Comparison of ENCODE assay signal across 24 mouse cellular contexts in genomic region chr10:92888466-92888865, GRCm38 (mm10).
DNase-seq lines count a peak whose midpoint lies in the region; ATAC-seq and TF ChIP-seq lines count a peak whose summit lies in the region.
"Had no signal": no experiment of that assay in that cellular context is flagged by ENCODE, and none has a peak within 500 bp of the region (broad histone marks: within the 10 kb centered on the region; RNA-seq: fewer than 3 reads in every experiment).

No protein-coding gene starts in this region.

- no peak overlapping the region for H3K4me3 ChIP-seq in forebrain, embryonic 16.5 days (replicated peaks; ENCODE audit: low read length)
- no peak overlapping the region for H3K4me3 ChIP-seq in forebrain, embryonic 10.5 days
- no peak overlapping the region for H3K4me3 ChIP-seq in myocyte
- H3K4me3 ChIP-seq: gastrocnemius, adult 2 months; heart, embryonic 13.5 days had no signal

- no peak for DNase-seq in forebrain, embryonic 10.5 days (ENCODE audit: extremely low spot score, low spot score)
- peak; percentile 17 for DNase-seq in right cerebral cortex, postnatal 4 days
- no peak for DNase-seq in right cerebral cortex, postnatal 36 days (ENCODE audit: low spot score in 2 of 2)
- no peak for DNase-seq in frontal cortex, postnatal 25 days (ENCODE audit: low spot score in 2 of 2)
- DNase-seq: adrenal gland, adult 2 months; adrenal gland, postnatal 14 days; B cell, adult 2 months; cerebellum, adult 18-20 months; cerebellum, adult 9-10 months; cerebellum, postnatal 14 days; gastrocnemius, adult 2 months; gastrocnemius, postnatal 14 days; heart, adult 18-20 months; heart, postnatal 14 days; heart, postnatal 4 days; kidney, adult 18-20 months had no signal

- TF ChIP-seq POLR2A in myocyte (IDR thresholded peaks at IDR 0.05; ENCODE audit: insufficient read length, low read depth): no peak

- H3K4me2 ChIP-seq in forebrain, embryonic 16.5 days (ENCODE audit: low read length): no peak overlapping the region
- no peak overlapping the region for H3K4me2 ChIP-seq in myocyte (ENCODE audit: low read depth)
- H3K4me2 ChIP-seq: heart, embryonic 13.5 days; hindbrain, embryonic 14.5 days had no signal

- ATAC-seq in forebrain, embryonic 16.5 days: 0 out of 2 replicates have a peak, but pooled peaks have one; percentile 28
- ATAC-seq: CD4-positive, CD25-positive, alpha-beta regulatory T cell, adult 4 months; hindbrain, postnatal 0 days; inflammation-experienced regulatory T-cells, adult 6 months; intestine, embryonic 16.5 days had no signal

- 71% methylated on average over 6 of the region's 6 CpGs for WGBS in forebrain, embryonic 16.5 days
- WGBS in forebrain, embryonic 10.5 days: 89% methylated on average over 6 of the region's 6 CpGs

- H3K9ac ChIP-seq in forebrain, embryonic 16.5 days (replicated peaks; ENCODE audit: low read depth, low read length): no peak overlapping the region
- H3K9ac ChIP-seq: heart, embryonic 13.5 days; hindbrain, embryonic 14.5 days had no signal

- H3K4me1 ChIP-seq in forebrain, embryonic 16.5 days (replicated peaks; ENCODE audit: control insufficient read depth, insufficient read depth, low read length): no peaks in the 10 kb centered on the region
- H3K4me1 ChIP-seq in forebrain, embryonic 10.5 days: no peaks in the 10 kb centered on the region
- H3K4me1 ChIP-seq: heart, embryonic 13.5 days had no signal

- no peak overlapping the region for H3ac ChIP-seq in myocyte (ENCODE audit: control insufficient read depth, insufficient read length)

- no peaks in the 10 kb centered on the region for H3K36me3 ChIP-seq in forebrain, embryonic 16.5 days (ENCODE audit: control insufficient read depth, insufficient read depth)
- H3K36me3 ChIP-seq in forebrain, embryonic 10.5 days (replicated peaks): no peaks in the 10 kb centered on the region
- no peaks in the 10 kb centered on the region for H3K36me3 ChIP-seq in myocyte (ENCODE audit: control insufficient read depth, insufficient read depth)
- H3K36me3 ChIP-seq: heart, embryonic 13.5 days had no signal

- H3K27me3 ChIP-seq in forebrain, embryonic 16.5 days (replicated peaks; ENCODE audit: control insufficient read depth, insufficient read depth, low read length): no peaks in the 10 kb centered on the region
- no peaks in the 10 kb centered on the region for H3K27me3 ChIP-seq in forebrain, embryonic 10.5 days (ENCODE audit: poor library complexity, severe bottlenecking)
- H3K27me3 ChIP-seq in myocyte (ENCODE audit: control insufficient read depth, insufficient read depth, insufficient read length): no peaks in the 10 kb centered on the region
- H3K27me3 ChIP-seq: heart, embryonic 13.5 days had no signal

- no peaks in the 10 kb centered on the region for H3K79me2 ChIP-seq in myocyte (ENCODE audit: control insufficient read depth, insufficient read depth)

- H3K27ac ChIP-seq in forebrain, embryonic 16.5 days (ENCODE audit: low read length): no peak overlapping the region
- H3K27ac ChIP-seq in forebrain, embryonic 10.5 days: no peak overlapping the region
- H3K27ac ChIP-seq: gastrocnemius, adult 2 months; heart, embryonic 13.5 days; hindbrain, embryonic 14.5 days; hindbrain, postnatal 0 days had no signal

- no peaks in the 10 kb centered on the region for H3K9me3 ChIP-seq in forebrain, embryonic 16.5 days (ENCODE audit: control insufficient read depth, low read length)
- no peaks in the 10 kb centered on the region for H3K9me3 ChIP-seq in forebrain, embryonic 10.5 days
- H3K9me3 ChIP-seq: heart, embryonic 13.5 days had no signal

TF ChIP-seq in myocyte, 11 proteins besides CTCF, POLR2A, EP300 and RAD21:
- TF ChIP-seq MYOD1 (IDR thresholded peaks at IDR 0.05; ENCODE audit: control insufficient read depth in 1 of 3, insufficient read length in 2 of 3, low read depth in 2 of 3): peak in 2 of 3 experiments; percentile 16 to 53
- no peak for TF ChIP-seq USF1 (IDR thresholded peaks at IDR 0.05; ENCODE audit: low read depth)
